Mouse (Mus musculus): Measurements from ENCODE around the gene Zranb1. TPM values are rescaled to one million over a fixed set of nuclear protein-coding genes. Genes with fewer than 3 reads are reported as not detected.

Gene Zranb1
- total and polyA plus RNA-seq, 3 experiments: 17.4 to 18.5 TPM; not detected in 1

DNA sequence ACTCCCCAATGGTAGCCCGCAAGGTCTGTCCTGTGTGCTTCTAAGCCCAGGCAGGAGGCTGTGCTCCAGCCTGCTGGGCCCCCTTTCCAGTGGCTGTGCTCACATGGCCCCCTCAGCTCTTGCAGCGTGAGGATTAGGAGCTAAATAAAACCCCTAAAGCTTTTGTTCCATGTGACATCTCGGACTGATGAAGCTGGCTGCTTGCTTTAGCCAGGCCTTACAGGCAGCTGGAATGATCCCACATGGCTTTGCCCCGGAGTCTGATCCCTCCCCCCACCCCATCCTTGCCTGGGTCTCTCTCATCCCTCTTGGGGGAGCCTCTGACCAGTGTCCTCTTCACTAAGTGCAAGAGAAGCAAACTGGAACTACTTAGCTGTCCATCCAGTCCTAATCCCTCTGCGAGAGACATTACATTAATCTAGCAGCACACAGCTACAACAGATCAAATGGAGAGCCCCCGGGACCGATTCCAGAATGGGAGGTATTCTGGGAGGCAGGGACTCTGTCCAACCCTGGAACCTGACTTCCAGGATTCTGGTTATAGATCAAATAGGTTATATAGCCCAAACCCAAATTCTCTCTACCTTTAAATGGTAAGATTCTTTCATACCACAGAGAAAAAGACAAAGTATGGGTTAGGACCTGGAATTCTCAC is 84.6 kb downstream of the Zranb1 start:
- no peaks in the 10 kb centered on the region for H3K27me3 ChIP-seq (ENCODE audit: control insufficient read depth in 1 of 2, insufficient read depth in 2 of 2, low read length in 2 of 2)
- no peaks in the 10 kb centered on the region; a peak in 1 of 4 replicates for H3K36me3 ChIP-seq (ENCODE audit: control insufficient read depth in 1 of 2, insufficient read depth in 2 of 2, low read length in 2 of 2)
- no peak for TF ChIP-seq MAFK (IDR thresholded peaks at IDR 0.05; ENCODE audit: borderline replicate concordance, low read depth, low read length)
- no peak for TF ChIP-seq ZMIZ1 (IDR thresholded peaks at IDR 0.05; ENCODE audit: low read depth, low read length)
- no peak for TF ChIP-seq POLR2AphosphoS2 (IDR thresholded peaks at IDR 0.05; ENCODE audit: low read length)
- TF ChIP-seq RCOR1 (IDR thresholded peaks at IDR 0.05; ENCODE audit: low read depth, low read length): no peak
- no peak for TF ChIP-seq KAT2A (conservative IDR thresholded peaks at IDR 0.05; ENCODE audit: low read depth, low read length)
- TF ChIP-seq MAX (IDR thresholded peaks at IDR 0.05; ENCODE audit: low read length): no peak
- TF ChIP-seq MXI1 (IDR thresholded peaks at IDR 0.05; ENCODE audit: low read depth, low read length): no peak
- no peak for TF ChIP-seq GATA1 (IDR thresholded peaks at IDR 0.05; ENCODE audit: low read depth, low read length)
- TF ChIP-seq MYC (IDR thresholded peaks at IDR 0.05; ENCODE audit: low read depth, low read length): no peak
- no peak for TF ChIP-seq ZKSCAN1 (IDR thresholded peaks at IDR 0.05; ENCODE audit: low read depth, low read length)
- TF ChIP-seq USF1 (IDR thresholded peaks at IDR 0.05; ENCODE audit: low read depth, low read length): no peak
- no peak for TF ChIP-seq EP300 (IDR thresholded peaks at IDR 0.05; ENCODE audit: low read depth in 1 of 2, low read length in 2 of 2)
- TF ChIP-seq TBP (IDR thresholded peaks at IDR 0.05; ENCODE audit: low read depth, low read length): no peak
- no peak for TF ChIP-seq ETS1 (IDR thresholded peaks at IDR 0.05; ENCODE audit: low read depth, low read length)
- TF ChIP-seq POLR2AphosphoS5 (IDR thresholded peaks at IDR 0.05; ENCODE audit: borderline replicate concordance, low read depth, low read length): no peak
- TF ChIP-seq CTCF (IDR thresholded peaks at IDR 0.05 in 2 of 3, conservative IDR thresholded peaks at IDR 0.05 in 1 of 3; ENCODE audit: control insufficient read depth in 1 of 3, insufficient read depth in 1 of 3, low read depth in 2 of 3, low read length in 3 of 3, poor library complexity in 1 of 3, severe bottlenecking in 1 of 3): no peak
- TF ChIP-seq ELF1 (IDR thresholded peaks at IDR 0.05; ENCODE audit: low read depth, low read length): no peak
- no peak for TF ChIP-seq TCF12 (IDR thresholded peaks at IDR 0.05; ENCODE audit: low read depth, low read length)
- TF ChIP-seq UBTF (IDR thresholded peaks at IDR 0.05; ENCODE audit: borderline replicate concordance, insufficient read depth, low read depth, low read length): no peak

DNA sequence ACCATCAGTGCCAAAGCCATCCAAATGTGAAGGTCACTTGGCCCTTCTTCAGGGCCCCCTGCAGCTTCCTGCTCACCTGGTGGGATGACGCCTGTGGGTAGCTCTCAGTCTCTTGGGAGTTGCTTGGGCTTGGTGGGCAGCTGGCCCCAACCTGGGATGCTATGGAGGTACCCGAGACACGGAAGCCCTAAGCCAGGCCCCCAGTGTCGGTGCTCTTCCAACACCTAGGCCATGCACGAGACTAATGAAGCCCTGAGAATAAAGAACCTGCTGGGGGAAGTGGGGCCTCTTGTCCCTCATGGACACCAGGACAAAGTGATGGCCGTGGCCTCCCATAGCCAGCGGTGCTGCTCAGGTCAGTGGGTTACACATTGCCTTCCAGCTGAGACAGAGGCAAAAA is 88.0 kb downstream of the Zranb1 start:
- H3K4me1 ChIP-seq (ENCODE audit: control insufficient read depth in 1 of 2, insufficient read depth in 2 of 2, low read length in 2 of 2): no peaks in the 10 kb centered on the region
- no peak for DNase-seq (ENCODE audit: low read depth, low spot score)
- no peaks in the 10 kb centered on the region for H3K27me3 ChIP-seq (ENCODE audit: control insufficient read depth in 1 of 2, insufficient read depth in 2 of 2, low read length in 2 of 2)
- no peak overlapping the region for H3K4me3 ChIP-seq (ENCODE audit: control insufficient read depth in 1 of 2, insufficient read depth in 1 of 2, low read depth in 2 of 2, low read length in 2 of 2)
- no peak for TF ChIP-seq EP300 (IDR thresholded peaks at IDR 0.05; ENCODE audit: low read depth in 1 of 2, low read length in 2 of 2)
- no peak for TF ChIP-seq MAZ (IDR thresholded peaks at IDR 0.05; ENCODE audit: low read depth, low read length)
- no peak for TF ChIP-seq MXI1 (IDR thresholded peaks at IDR 0.05; ENCODE audit: low read depth, low read length)
- TF ChIP-seq TCF12 (IDR thresholded peaks at IDR 0.05; ENCODE audit: low read depth, low read length): no peak
- no peak for TF ChIP-seq CTCF (IDR thresholded peaks at IDR 0.05 in 2 of 3, conservative IDR thresholded peaks at IDR 0.05 in 1 of 3; ENCODE audit: control insufficient read depth in 1 of 3, insufficient read depth in 1 of 3, low read depth in 2 of 3, low read length in 3 of 3, poor library complexity in 1 of 3, severe bottlenecking in 1 of 3)
- TF ChIP-seq GATA1 (IDR thresholded peaks at IDR 0.05; ENCODE audit: low read depth, low read length): no peak
- no peak for TF ChIP-seq HCFC1 (IDR thresholded peaks at IDR 0.05; ENCODE audit: low read depth, low read length)
- TF ChIP-seq KAT2A (conservative IDR thresholded peaks at IDR 0.05; ENCODE audit: low read depth, low read length): no peak
- TF ChIP-seq ELF1 (IDR thresholded peaks at IDR 0.05; ENCODE audit: low read depth, low read length): no peak
- no peak for TF ChIP-seq MAX (IDR thresholded peaks at IDR 0.05; ENCODE audit: low read length)
- no peak for TF ChIP-seq NRF1 (IDR thresholded peaks at IDR 0.05; ENCODE audit: insufficient read depth, low read depth, low read length, poor library complexity, severe bottlenecking)
- TF ChIP-seq SIN3A (IDR thresholded peaks at IDR 0.05; ENCODE audit: low read length): no peak
- TF ChIP-seq ZMIZ1 (IDR thresholded peaks at IDR 0.05; ENCODE audit: low read depth, low read length): no peak
- no peak for TF ChIP-seq BHLHE40 (IDR thresholded peaks at IDR 0.05; ENCODE audit: borderline replicate concordance, low read depth, low read length)
- TF ChIP-seq RCOR1 (IDR thresholded peaks at IDR 0.05; ENCODE audit: low read depth, low read length): no peak
- no peak for TF ChIP-seq ZKSCAN1 (IDR thresholded peaks at IDR 0.05; ENCODE audit: low read depth, low read length)
- no peak overlapping the region for H3K9ac ChIP-seq (ENCODE audit: control insufficient read depth, low read depth, low read length, poor library complexity, severe bottlenecking)
- no peaks in the 10 kb centered on the region; a peak in 1 of 4 replicates for H3K36me3 ChIP-seq (ENCODE audit: control insufficient read depth in 1 of 2, insufficient read depth in 2 of 2, low read length in 2 of 2)
- no peaks in the 10 kb centered on the region for H3K9me3 ChIP-seq (replicated peaks; ENCODE audit: insufficient read depth, low read length)
- no peak overlapping the region for H3K27ac ChIP-seq (ENCODE audit: control insufficient read depth, low read depth, low read length)
- peaks cover 4% of the 10 kb centered on the region for H3K79me2 ChIP-seq (ENCODE audit: control insufficient read depth, insufficient read depth, low read length, poor library complexity)

More for the DNA sequence above, 84.6 kb downstream of the Zranb1 start:
- Histone ChIP-seq H3K79me2 (ENCODE audit: control insufficient read depth, insufficient read depth, low read length, poor library complexity) (peaks cover 4% of the 10 kb centered on the region), H3K9me3 (replicated peaks; ENCODE audit: insufficient read depth, low read length) (no peaks in the 10 kb centered on the region), H3K9ac (ENCODE audit: control insufficient read depth, low read depth, low read length, poor library complexity, severe bottlenecking) (no peak overlapping the region), H3K4me3 (ENCODE audit: control insufficient read depth in 1 of 2, insufficient read depth in 1 of 2, low read depth in 2 of 2, low read length in 2 of 2) (no peak overlapping the region), H3K4me1 (ENCODE audit: control insufficient read depth in 1 of 2, insufficient read depth in 2 of 2, low read length in 2 of 2) (no peaks in the 10 kb centered on the region), H3K27ac (ENCODE audit: control insufficient read depth, low read depth, low read length) (no peak overlapping the region)
- no peak for DNase-seq (ENCODE audit: low read depth, low spot score)
